Mouse (Mus musculus): ENCODE results near the gene Sap30l.

GRCm38 (mm10) chr11:57850931-57851330 is 49.5 kb downstream of the Sap30l start:
- TF ChIP-seq CTCF (conservative IDR thresholded peaks at IDR 0.05; ENCODE audit: low read length): no peak
- TF ChIP-seq POU5F1 (IDR thresholded peaks at IDR 0.05; ENCODE audit: borderline replicate concordance, low read length): no peak

Measured in E14TG2a.4 (cell line).